Mouse (Mus musculus) forebrain, embryonic 12.5 days (tissue): ENCODE results near the gene Tmem243. TPM values are rescaled to one million over a fixed set of nuclear protein-coding genes. Genes with fewer than 3 reads are reported as not detected.

Experiments
- ATAC-seq: fragments of 200-750 bp; cut with Nextera tagmentation; 2 replicates; pipeline ENCODE4 v1.8.0; 2017; ENCODE audit warnings: moderate TSS enrichment; ENCODE audit not compliant: low FRiP score
- H3K27ac ChIP-seq: fragments of 300-500 bp; sonication (generic); 2 replicates; pipeline ENCODE4 v1.5.1; 2016; ENCODE audit warnings: mild to moderate bottlenecking
- H3K27me3 ChIP-seq: fragments of 300-500 bp; sonication (generic); 2 replicates; pipeline ENCODE4 v1.6.1; 2016; ENCODE audit warnings: mild to moderate bottlenecking
- H3K36me3 ChIP-seq: fragments of 300-500 bp; sonication (generic); replicated peaks from 2 replicates; pipeline ENCODE4 v1.6.1; 2016; ENCODE audit warnings: mild to moderate bottlenecking
- H3K4me1 ChIP-seq: fragments of 300-500 bp; sonication (generic); 2 replicates; pipeline ENCODE4 v1.6.1; 2016
- H3K4me2 ChIP-seq: fragments of 300-500 bp; sonication (generic); 2 replicates; pipeline ENCODE4 v1.6.1; 2016; ENCODE audit warnings: mild to moderate bottlenecking, moderate library complexity
- H3K4me3 ChIP-seq: fragments of 300-500 bp; sonication (generic); replicated peaks from 2 replicates; pipeline ENCODE4 v1.5.1; 2016; ENCODE audit warnings: mild to moderate bottlenecking
- H3K9ac ChIP-seq: fragments of 300-500 bp; sonication (generic); 2 replicates; pipeline ENCODE4 v1.6.1; 2016; ENCODE audit warnings: mild to moderate bottlenecking
- H3K9me3 ChIP-seq: fragments of 300-500 bp; sonication (generic); 2 replicates; pipeline ENCODE4 v1.6.1; 2016
- WGBS: fragments of 180-500 bp; shearing (Covaris S2); methylation state at CpG from one replicate; pipeline ENCODE4 v1.1.7; 2016; 5-methylcytosine and 5-hydroxymethylcytosine counted together
- polyA plus RNA-seq: library from polyadenylated mRNA; unstranded; fragments of >200 nt; fragmentation: Nextera tagmentation; extraction: Ambion mirVana; gene quantifications from 2 replicates; pipeline ENCODE4 v1.2.1, GENCODE M21; 2016

Tmem243 gene
- polyA plus RNA-seq = 25.8 and 26.3 TPM in 2 replicates

DNA sequence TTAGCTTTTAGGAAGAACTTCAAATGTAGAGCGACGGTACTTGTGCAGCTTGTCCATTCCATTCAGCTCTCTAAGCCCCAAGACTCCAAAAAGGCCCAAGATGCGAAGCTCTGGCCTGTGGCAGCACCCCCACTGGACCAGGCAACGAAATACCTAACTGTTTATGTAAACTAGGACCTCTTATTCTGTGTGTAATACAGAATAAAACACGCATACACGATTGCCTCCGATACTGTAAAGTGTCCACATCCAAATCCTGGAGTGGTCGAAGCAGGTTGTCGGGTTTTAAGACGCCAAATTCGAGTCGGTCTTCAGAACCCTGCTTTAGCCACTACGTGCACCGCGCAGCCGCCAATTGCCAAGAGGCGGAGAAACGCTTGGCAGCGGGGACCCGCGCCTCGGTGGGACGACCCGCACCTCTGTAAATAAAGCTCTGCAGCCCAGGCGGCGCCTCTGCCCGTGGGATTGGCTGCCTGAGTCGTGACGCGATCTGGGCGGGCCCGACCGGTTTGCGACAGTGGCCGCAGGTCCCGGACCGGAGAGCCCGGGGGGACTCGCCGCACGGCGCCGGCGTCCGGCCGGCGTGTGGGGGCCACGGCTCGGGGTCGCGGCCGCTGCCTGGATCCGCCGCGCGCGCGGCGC lies at the start of gene Tmem243:
TSS of gene Tmem243 (plus strand) at position 462 of the 642 bp plus-strand sequence.
- H3K9ac ChIP-seq = peak within 1 kb of the TSS; percentile 85
- H3K9me3 ChIP-seq = peaks cover 6% of the 10 kb centered on the region; the same call in 1 of the 2 replicates
- no peaks in the 10 kb centered on the region for H3K36me3 ChIP-seq
- H3K4me3 ChIP-seq = peak within 1 kb of the TSS; percentile 89
- peak within 1 kb of the TSS; percentile 59; the same call in 1 of the 2 replicates for H3K27ac ChIP-seq
- ATAC-seq = peak; percentile 99
- H3K4me1 ChIP-seq = peaks cover 14% of the 10 kb centered on the region
- H3K27me3 ChIP-seq = peaks cover 18% of the 10 kb centered on the region
- peak within 1 kb of the TSS; percentile 74 for H3K4me2 ChIP-seq
- WGBS = under 1% methylated on average over 58 of the region's 59 CpGs

DNA sequence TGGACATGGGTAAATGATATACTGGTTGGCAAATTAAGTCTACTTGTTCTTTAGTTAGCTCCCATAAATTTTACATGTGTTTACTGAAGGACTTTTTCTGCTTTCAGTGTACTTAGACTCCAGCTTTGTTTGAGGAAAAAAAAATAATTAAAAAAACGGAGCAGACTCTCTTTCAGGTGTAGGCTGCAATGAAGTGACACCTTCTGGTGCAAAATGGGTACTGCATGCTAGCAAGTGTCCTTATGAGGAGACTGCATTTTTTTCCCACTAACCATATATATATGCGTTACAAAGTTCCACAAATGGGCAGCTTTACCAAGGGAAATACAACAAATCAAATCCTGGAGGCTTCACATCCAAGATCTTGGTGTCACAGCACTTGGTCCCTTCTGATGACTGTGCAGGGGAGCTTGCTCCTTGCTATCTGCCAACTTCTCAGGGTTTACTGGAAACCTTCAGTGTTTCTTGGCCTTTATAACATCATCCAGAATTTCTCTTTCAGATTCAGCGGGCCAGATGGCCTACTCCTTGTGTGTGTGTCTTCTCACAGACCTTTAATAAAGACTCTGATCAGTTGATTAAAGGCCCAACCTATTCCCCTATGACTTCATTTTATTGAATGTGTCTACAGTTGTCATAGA lies 44.3 kb upstream of the Tmem243 start:
- H3K27me3 ChIP-seq = no peaks in the 10 kb centered on the region
- no peaks in the 10 kb centered on the region; the same call in 1 of the 2 replicates for H3K4me1 ChIP-seq
- H3K9ac ChIP-seq = no peak overlapping the region
- no peak overlapping the region for H3K4me2 ChIP-seq
- WGBS = 32% methylated on average over 3 of the region's 3 CpGs
- H3K9me3 ChIP-seq = no peaks in the 10 kb centered on the region
- no peaks in the 10 kb centered on the region for H3K36me3 ChIP-seq
- H3K27ac ChIP-seq = no peak overlapping the region
- ATAC-seq = peak; percentile 77; the same call in 1 of the 2 replicates
- no peak overlapping the region for H3K4me3 ChIP-seq

DNA sequence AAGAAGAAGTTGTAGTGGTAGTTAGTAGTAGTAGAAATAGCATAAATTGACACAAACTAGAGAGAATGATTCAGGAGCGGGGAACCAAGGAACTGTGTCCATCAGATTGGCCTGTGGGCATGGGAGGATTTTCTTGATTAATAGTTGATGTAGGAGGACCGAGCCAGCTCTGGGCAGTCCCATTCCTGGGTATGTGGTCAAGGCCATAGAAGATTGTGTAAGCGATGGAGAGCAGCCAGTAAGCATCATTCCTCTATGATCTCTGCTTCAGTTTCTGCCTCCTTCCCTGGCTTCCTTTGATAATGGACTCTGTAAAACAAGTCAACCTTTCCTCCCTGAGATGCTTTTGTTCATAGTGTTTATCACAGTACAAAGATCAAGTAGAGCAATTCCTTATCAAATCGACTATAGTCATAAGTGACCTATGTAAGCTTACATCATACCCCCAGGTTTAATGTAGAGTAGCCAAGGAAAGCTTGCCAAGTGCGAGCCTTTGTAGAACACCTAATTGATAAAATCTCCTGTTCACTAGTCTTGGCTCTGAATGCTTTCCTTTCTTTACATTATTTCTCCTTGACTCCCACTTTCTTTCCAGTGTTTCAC lies 43.1 kb upstream of the Tmem243 start:
- Histone ChIP-seq H3K27me3 (no peaks in the 10 kb centered on the region), H3K9ac (no peak overlapping the region), H3K4me3 (no peak overlapping the region), H3K27ac (no peak overlapping the region), H3K36me3 (no peaks in the 10 kb centered on the region), H3K9me3 (no peaks in the 10 kb centered on the region), H3K4me2 (no peak overlapping the region), H3K4me1 (no peaks in the 10 kb centered on the region; the same call in 1 of the 2 replicates)
- ATAC-seq = no peak
- 86% methylated on average over 5 of the region's 5 CpGs for WGBS

DNA sequence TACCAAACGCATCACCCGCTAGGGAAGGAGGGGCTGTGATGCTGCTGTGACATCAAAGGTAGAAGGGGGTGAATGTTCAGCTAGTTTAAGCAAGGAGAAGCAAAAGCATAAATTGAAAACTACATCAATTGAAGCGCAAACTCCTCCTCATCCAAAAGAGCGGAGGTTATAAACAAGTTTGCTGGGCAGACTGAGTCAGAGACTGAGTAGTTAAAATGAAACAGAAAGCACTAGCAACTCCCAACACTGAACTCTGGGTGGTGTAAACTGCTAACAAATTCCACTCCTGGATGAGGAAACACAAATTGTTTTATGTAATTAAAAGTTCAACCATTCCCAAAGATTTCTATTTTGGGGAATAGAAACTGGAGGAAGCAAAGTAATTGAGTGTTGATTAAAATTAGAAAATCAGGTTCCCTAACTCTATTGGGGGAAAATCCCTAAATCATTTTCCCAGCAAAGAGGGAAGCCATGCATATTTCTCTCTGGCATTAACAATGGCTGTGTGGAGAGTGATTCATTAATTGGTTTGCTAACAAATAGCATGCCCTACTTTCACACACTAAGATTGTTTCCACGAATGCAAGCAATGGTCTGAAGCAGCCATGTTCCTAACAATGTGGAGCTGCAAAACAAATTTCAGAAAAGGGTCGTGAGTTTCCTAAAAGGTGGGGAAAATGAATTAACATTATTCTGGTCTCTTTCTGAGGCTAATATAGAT lies 41.0 kb upstream of the Tmem243 start:
- H3K4me3 ChIP-seq = no peak overlapping the region
- no peak overlapping the region for H3K9ac ChIP-seq
- no peaks in the 10 kb centered on the region for H3K27me3 ChIP-seq
- no peaks in the 10 kb centered on the region for H3K9me3 ChIP-seq
- H3K4me1 ChIP-seq = no peaks in the 10 kb centered on the region; the same call in 1 of the 2 replicates
- 66% methylated on average over 6 of the region's 6 CpGs for WGBS
- no peak for ATAC-seq
- no peak overlapping the region for H3K4me2 ChIP-seq
- H3K27ac ChIP-seq = no peak overlapping the region
- no peaks in the 10 kb centered on the region for H3K36me3 ChIP-seq

DNA sequence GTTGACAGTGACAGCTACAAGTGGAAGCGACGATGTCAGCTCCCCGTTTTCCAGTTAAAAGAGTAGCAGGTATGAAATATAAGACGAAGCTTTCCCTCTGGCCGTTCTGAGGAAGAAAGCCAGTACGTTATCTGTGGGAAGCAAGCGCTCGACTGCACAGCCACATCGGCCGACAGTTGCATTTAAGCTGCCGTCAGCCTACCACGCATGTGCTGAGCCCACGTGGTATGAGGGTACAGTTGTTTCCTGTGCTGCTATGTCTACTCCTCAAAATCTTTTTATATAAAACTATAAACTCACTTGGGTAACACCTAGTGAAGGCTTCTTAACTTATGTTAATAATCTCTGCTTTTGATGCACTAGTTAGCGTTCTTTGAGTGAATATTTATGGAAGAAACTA lies 40.2 kb upstream of the Tmem243 start:
- no peak overlapping the region for H3K4me3 ChIP-seq
- H3K9me3 ChIP-seq = no peaks in the 10 kb centered on the region
- no peak for ATAC-seq
- H3K36me3 ChIP-seq = no peaks in the 10 kb centered on the region
- no peaks in the 10 kb centered on the region for H3K27me3 ChIP-seq
- no peaks in the 10 kb centered on the region; the same call in 1 of the 2 replicates for H3K4me1 ChIP-seq
- H3K9ac ChIP-seq = no peak overlapping the region
- 90% methylated on average over 14 of the region's 14 CpGs for WGBS
- H3K4me2 ChIP-seq = no peak overlapping the region
- H3K27ac ChIP-seq = no peak overlapping the region

DNA sequence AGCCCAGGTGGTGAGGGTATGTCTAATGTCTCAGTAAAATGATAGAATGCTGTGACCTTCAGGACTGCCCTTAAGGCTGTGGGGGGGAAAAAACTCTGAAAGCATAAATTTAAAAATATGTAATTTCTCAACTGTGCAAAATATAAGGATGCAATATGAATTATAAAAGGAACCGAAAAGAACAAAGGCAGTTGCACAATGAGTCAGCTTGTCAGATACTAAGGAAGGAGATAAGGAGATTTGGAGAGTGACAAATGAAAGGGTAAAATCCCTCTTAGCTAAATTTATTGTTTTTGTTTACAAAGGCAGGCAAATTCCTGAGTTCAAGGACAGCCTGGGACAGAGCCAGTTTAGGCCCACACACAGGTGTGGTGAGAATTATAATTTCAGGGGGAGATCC lies 36.3 kb upstream of the Tmem243 start:
- Histone ChIP-seq H3K4me2 (no peak overlapping the region), H3K36me3 (no peaks in the 10 kb centered on the region), H3K27me3 (no peaks in the 10 kb centered on the region), H3K4me1 (no peaks in the 10 kb centered on the region; the same call in 1 of the 2 replicates), H3K9ac (no peak overlapping the region), H3K4me3 (no peak overlapping the region), H3K27ac (no peak overlapping the region), H3K9me3 (no peaks in the 10 kb centered on the region)
- ATAC-seq = no peak
- 93% methylated on average over 1 of the region's 1 CpGs for WGBS

DNA sequence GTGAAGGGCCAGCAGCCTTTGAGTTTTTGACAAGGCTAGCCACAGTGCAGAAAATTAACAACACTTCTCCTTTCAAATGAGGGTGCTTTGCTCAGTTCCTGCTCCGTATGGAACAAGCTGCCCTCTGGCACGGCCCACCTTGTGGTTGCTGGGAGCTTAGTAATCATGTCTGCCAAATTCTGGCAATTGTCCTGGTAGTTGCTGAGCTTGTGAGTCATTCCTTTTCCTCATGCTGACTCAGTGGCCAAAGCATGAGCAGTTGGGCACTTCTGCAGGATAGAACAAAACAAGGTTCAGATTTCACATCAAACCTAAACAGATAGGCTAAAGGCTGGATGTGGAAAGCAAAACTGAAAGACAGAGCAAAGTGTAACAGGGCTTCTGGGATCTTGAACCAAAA lies 31.6 kb upstream of the Tmem243 start:
- Histone ChIP-seq H3K4me3 (no peak overlapping the region), H3K36me3 (no peaks in the 10 kb centered on the region), H3K4me1 (peaks cover 5% of the 10 kb centered on the region; the same call in 1 of the 2 replicates), H3K9me3 (no peaks in the 10 kb centered on the region), H3K27ac (no peak overlapping the region), H3K4me2 (no peak overlapping the region), H3K9ac (no peak overlapping the region), H3K27me3 (no peaks in the 10 kb centered on the region)
- WGBS = 62% methylated on average over 2 of the region's 2 CpGs
- ATAC-seq = no peak

DNA sequence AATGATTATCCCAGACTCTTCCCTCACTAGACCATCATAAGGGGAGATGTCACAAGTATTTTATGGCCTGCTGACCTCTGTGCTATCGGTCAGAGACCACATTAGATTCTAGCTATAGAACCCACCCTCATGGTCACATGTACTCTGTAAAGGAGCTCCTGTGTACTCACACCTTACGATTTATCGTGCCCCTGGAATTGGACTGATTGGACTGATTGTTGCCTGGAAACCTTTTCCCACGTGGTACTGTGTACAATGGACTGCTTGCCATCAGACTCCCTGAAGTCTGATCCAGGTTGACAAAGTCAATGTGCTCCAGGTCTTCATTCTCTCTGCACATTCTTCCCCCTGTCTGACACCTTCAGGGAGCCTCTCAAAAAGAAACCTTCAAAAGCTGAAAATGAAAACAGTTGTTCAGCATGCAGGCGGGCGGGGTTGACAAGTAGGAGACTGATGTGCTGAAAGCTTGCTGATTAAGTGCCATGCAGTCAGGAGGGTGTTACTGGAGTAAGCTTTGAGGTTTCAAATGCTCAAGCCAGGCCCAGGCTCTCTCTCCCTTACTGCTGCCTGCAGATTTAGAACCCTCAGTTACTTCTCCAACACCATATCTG lies 30.8 kb upstream of the Tmem243 start:
- WGBS = 78% methylated on average over 6 of the region's 6 CpGs
- H3K36me3 ChIP-seq = no peaks in the 10 kb centered on the region
- no peak overlapping the region for H3K4me3 ChIP-seq
- no peak overlapping the region for H3K4me2 ChIP-seq
- no peaks in the 10 kb centered on the region for H3K9me3 ChIP-seq
- no peaks in the 10 kb centered on the region for H3K27me3 ChIP-seq
- no peak for ATAC-seq
- H3K27ac ChIP-seq = no peak overlapping the region
- H3K9ac ChIP-seq = no peak overlapping the region
- peaks cover 5% of the 10 kb centered on the region; the same call in 1 of the 2 replicates for H3K4me1 ChIP-seq

DNA sequence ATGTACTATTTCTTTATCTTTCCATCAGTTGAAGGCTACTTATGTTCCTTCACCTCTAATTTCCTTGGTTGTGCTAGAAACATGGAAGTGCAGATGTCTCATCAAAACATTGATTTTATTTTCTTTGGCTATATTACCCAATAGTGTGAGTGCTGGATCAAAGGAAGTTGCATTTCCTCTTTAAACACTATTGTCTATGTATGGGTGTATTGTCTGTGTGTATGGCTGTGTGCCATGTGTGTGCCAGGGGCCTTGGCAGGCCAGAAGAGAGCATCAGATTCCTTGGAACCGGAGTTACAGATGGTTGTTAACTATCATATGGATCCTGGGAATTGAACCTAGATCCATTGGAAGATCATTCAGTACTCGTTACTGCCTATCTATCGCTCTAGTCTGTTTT lies 29.1 kb upstream of the Tmem243 start:
- Histone ChIP-seq H3K27me3 (no peaks in the 10 kb centered on the region), H3K9ac (no peak overlapping the region), H3K4me2 (no peak overlapping the region), H3K4me1 (peaks cover 5% of the 10 kb centered on the region; the same call in 1 of the 2 replicates), H3K4me3 (no peak overlapping the region), H3K9me3 (no peaks in the 10 kb centered on the region), H3K36me3 (no peaks in the 10 kb centered on the region), H3K27ac (no peak overlapping the region)
- 97% methylated on average over 3 of the region's 3 CpGs for WGBS
- no peak for ATAC-seq

DNA sequence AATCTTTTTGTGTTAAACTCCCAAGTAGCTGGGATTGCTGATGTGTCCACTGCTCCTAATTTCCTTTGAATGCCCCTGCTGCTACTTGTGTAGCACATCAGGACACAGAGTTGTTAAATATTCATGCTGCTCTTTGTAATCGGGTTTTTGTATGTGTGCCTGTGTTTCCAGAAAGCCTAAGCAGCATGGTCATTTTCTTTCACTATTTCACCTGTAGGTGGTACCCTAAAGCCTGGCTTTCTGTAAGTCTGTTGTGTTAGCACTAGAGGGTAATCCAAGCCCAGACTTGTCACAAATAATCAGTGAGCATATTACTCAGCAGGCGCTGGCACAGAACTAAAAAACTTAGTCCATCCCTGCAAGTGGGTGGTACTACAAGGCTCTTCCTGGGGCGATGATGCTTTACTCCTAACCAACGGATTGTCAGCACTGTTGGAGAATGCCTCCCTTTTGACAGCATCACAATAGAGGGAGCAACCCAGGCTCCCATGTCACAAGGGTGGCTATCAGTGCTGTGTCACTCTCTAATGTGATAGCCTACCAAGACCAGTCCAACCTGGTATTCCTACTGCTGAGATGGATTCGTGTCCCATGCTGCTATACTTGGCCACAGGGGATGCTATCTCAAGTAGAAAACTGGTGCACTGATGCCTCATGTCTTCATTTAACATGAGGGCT lies 27.2 kb upstream of the Tmem243 start:
- no peak overlapping the region for H3K4me3 ChIP-seq
- 36% methylated on average over 5 of the region's 5 CpGs for WGBS
- no peak overlapping the region for H3K4me2 ChIP-seq
- ATAC-seq = peak; percentile 68; the same call in 1 of the 2 replicates
- no peaks in the 10 kb centered on the region for H3K9me3 ChIP-seq
- H3K36me3 ChIP-seq = no peaks in the 10 kb centered on the region
- no peak overlapping the region for H3K9ac ChIP-seq
- no peak overlapping the region for H3K27ac ChIP-seq
- H3K4me1 ChIP-seq = peaks cover 5% of the 10 kb centered on the region; the same call in 1 of the 2 replicates
- H3K27me3 ChIP-seq = no peaks in the 10 kb centered on the region

DNA sequence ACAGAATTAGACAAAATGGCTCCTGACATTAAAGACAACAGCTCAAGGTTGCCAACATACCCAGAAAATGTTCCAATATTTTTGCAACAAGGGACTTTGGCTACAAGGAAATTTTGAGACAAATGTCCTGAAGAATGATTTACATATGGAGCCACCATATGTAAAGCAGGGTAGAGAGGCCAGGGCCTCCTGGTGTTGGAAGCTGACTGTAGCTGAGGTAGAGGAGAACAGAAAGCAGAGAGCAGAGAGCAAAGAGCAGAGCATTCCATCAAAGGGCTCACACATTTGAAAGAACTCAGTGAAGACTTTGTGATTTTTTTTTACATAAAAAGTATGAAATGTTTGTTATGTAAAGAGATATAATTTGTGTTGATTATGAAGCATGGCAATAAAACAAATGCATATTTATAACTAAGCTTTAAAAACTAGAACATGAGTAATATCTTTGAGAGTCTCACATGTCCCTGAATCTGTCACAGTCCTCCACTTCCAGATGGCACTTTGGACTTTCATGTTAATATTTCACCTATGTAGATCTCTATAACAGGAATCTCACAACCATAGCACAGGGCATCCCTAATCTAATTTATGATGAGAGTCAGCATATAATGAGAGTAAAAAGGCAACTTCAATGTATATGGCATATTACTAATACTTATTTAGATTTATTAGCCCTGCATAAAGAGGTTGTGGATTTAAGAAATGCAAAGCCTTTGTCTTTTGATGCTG lies 20.5 kb upstream of the Tmem243 start:
- no peak overlapping the region for H3K9ac ChIP-seq
- peaks cover 3% of the 10 kb centered on the region; the same call in 1 of the 2 replicates for H3K27me3 ChIP-seq
- no peak overlapping the region for H3K27ac ChIP-seq
- no peaks in the 10 kb centered on the region for H3K36me3 ChIP-seq
- H3K9me3 ChIP-seq = no peaks in the 10 kb centered on the region
- no peak for ATAC-seq
- H3K4me2 ChIP-seq = no peak overlapping the region
- H3K4me1 ChIP-seq = no peaks in the 10 kb centered on the region
- no peak overlapping the region for H3K4me3 ChIP-seq
